Mouse (Mus musculus) heart, embryonic 11.5 days (tissue): ENCODE measurements around the gene Net1. TPM values are rescaled to one million over a fixed set of nuclear protein-coding genes. Genes with fewer than 3 reads are reported as not detected.
"Not testable (repeated sequence)": the region's sequence is repeated elsewhere in the genome, so short reads cannot be mapped to it uniquely, and the experiment has no call there.

ENCODE experiments used
- ATAC-seq: fragments of 200-750 bp; cut with Nextera tagmentation; replicated peaks from 2 replicates; pipeline ENCODE4 v1.8.0; 2017; ENCODE audit warnings: moderate library complexity; ENCODE audit not compliant: insufficient number of reproducible peaks, low FRiP score, low TSS enrichment
- H3K27ac ChIP-seq: fragments of 300-500 bp; sonication (generic); 2 replicates; pipeline ENCODE4 v1.5.1; 2014; ENCODE audit warnings: mild to moderate bottlenecking, low read depth, low read length
- H3K27me3 ChIP-seq: fragments of 300-500 bp; sonication (generic); 2 replicates; pipeline ENCODE4 v1.6.1; 2014; ENCODE audit warnings: mild to moderate bottlenecking, low read length, mixed read lengths; ENCODE audit not compliant: control insufficient read depth, insufficient read depth
- H3K36me3 ChIP-seq: fragments of 300-500 bp; sonication (generic); 2 replicates; pipeline ENCODE4 v1.6.1; 2014; ENCODE audit warnings: mild to moderate bottlenecking, low read length, moderate library complexity, mixed read lengths; ENCODE audit not compliant: control insufficient read depth, insufficient read depth
- H3K4me1 ChIP-seq: fragments of 300-500 bp; sonication (generic); 2 replicates; pipeline ENCODE4 v1.6.1; 2014; ENCODE audit warnings: low read length; ENCODE audit not compliant: control insufficient read depth, insufficient read depth
- H3K4me2 ChIP-seq: fragments of 300-500 bp; sonication (generic); 2 replicates; pipeline ENCODE4 v1.6.1; 2014; ENCODE audit warnings: mild to moderate bottlenecking, moderate library complexity
- H3K4me3 ChIP-seq: fragments of 300-500 bp; sonication (generic); 2 replicates; pipeline ENCODE4 v1.5.1; 2014; ENCODE audit warnings: low read depth, low read length
- H3K9ac ChIP-seq: fragments of 300-500 bp; sonication (generic); 2 replicates; pipeline ENCODE4 v1.6.1; 2014; ENCODE audit warnings: mild to moderate bottlenecking, low read depth, low read length, moderate library complexity
- H3K9me3 ChIP-seq: fragments of 300-500 bp; sonication (generic); replicated peaks from 2 replicates; pipeline ENCODE4 v1.6.1; 2016; ENCODE audit warnings: low read length; ENCODE audit not compliant: control insufficient read depth
- WGBS: fragments of 180-500 bp; shearing (Covaris S2); extraction: QIAGEN DNeasy Blood & Tissue Kit; methylation state at CpG from one replicate; pipeline ENCODE4 v1.1.7; 2014; ENCODE audit not compliant: insufficient replicate concordance; 5-methylcytosine and 5-hydroxymethylcytosine counted together
- polyA plus RNA-seq: library from polyadenylated mRNA; unstranded; fragments of >200 nt; fragmentation: Nextera tagmentation; extraction: Ambion mirVana; gene quantifications from 2 replicates; pipeline ENCODE4 v1.2.1, GENCODE M21; 2014

Gene Net1
- polyA plus RNA-seq, 1 experiment from 2014 or later: 47.9 TPM

- 73% methylated on average over 10 of the region's 10 CpGs for WGBS
- ATAC-seq: no peak
- Histone ChIP-seq H3K9ac (no peak overlapping the region), H3K4me3 (no peak overlapping the region), H3K4me2 (no peak overlapping the region), H3K27me3 (no peaks in the 10 kb centered on the region), H3K36me3 (no peaks in the 10 kb centered on the region), H3K4me1 (no peaks in the 10 kb centered on the region; the same call in 1 of the 2 replicates), H3K27ac (no peak overlapping the region), H3K9me3 (no peaks in the 10 kb centered on the region)
Measured at GRCm38 (mm10) chr13:3862922-3863580, 55.0 kb downstream of the Net1 start.

- Histone ChIP-seq H3K4me3 (no peak overlapping the region), H3K27ac (no peak overlapping the region), H3K27me3 (no peaks in the 10 kb centered on the region), H3K4me2 (no peak overlapping the region), H3K36me3 (no peaks in the 10 kb centered on the region), H3K4me1 (no peaks in the 10 kb centered on the region; the same call in 1 of the 2 replicates), H3K9ac (no peak overlapping the region), H3K9me3 (no peaks in the 10 kb centered on the region)
- ATAC-seq: no peak
- WGBS: 80% methylated on average over 3 of the region's 3 CpGs
Measured at GRCm38 (mm10) chr13:3862325-3862724, 55.7 kb downstream of the Net1 start.

- no peak for ATAC-seq
Measured at GRCm38 (mm10) chr13:3861251-3861650, 56.8 kb downstream of the Net1 start.

GRCm38 (mm10) chr13:3856252-3856651 is 61.8 kb downstream of the Net1 start:
- H3K4me3 ChIP-seq: no peak overlapping the region
- H3K4me1 ChIP-seq: no peaks in the 10 kb centered on the region; the same call in 1 of the 2 replicates
- H3K27ac ChIP-seq: no peak overlapping the region
- WGBS: 76% methylated on average over 1 of the region's 1 CpGs
- no peak overlapping the region for H3K4me2 ChIP-seq
- no peak overlapping the region for H3K9ac ChIP-seq
- H3K9me3 ChIP-seq: no peaks in the 10 kb centered on the region
- ATAC-seq: no peak
- H3K27me3 ChIP-seq: no peaks in the 10 kb centered on the region
- no peaks in the 10 kb centered on the region for H3K36me3 ChIP-seq

More at GRCm38 (mm10) chr13:3861251-3861650, 56.8 kb downstream of the Net1 start:
- H3K9ac ChIP-seq: no peak overlapping the region
- H3K36me3 ChIP-seq: no peaks in the 10 kb centered on the region
- no peaks in the 10 kb centered on the region for H3K27me3 ChIP-seq
- no peaks in the 10 kb centered on the region for H3K9me3 ChIP-seq
- H3K27ac ChIP-seq: no peak overlapping the region
- 80% methylated on average over 8 of the region's 8 CpGs for WGBS
- H3K4me1 ChIP-seq: no peaks in the 10 kb centered on the region; the same call in 1 of the 2 replicates
- no peak overlapping the region for H3K4me2 ChIP-seq
- no peak overlapping the region for H3K4me3 ChIP-seq

- H3K27ac ChIP-seq: no peak overlapping the region
Measured at GRCm38 (mm10) chr13:3854856-3855255, 63.2 kb downstream of the Net1 start.

GRCm38 (mm10) chr13:3853648-3854333 is 64.2 kb downstream of the Net1 start, which contains the start of gene Calm5:
Calm5 (plus strand) TSS chr13:3854173.
- not testable (repeated sequence) for H3K9ac ChIP-seq, H3K4me2 ChIP-seq, H3K27ac ChIP-seq, H3K4me1 ChIP-seq, H3K9me3 ChIP-seq, H3K36me3 ChIP-seq, H3K4me3 ChIP-seq, H3K27me3 ChIP-seq, ATAC-seq
- WGBS: 80% methylated on average over 3 of the region's 3 CpGs

More at GRCm38 (mm10) chr13:3854856-3855255, 63.2 kb downstream of the Net1 start:
- no peak overlapping the region for H3K4me2 ChIP-seq
- no peaks in the 10 kb centered on the region for H3K9me3 ChIP-seq
- no peaks in the 10 kb centered on the region for H3K27me3 ChIP-seq
- no peak overlapping the region for H3K4me3 ChIP-seq
- H3K4me1 ChIP-seq: no peaks in the 10 kb centered on the region; the same call in 1 of the 2 replicates
- ATAC-seq: no peak
- H3K36me3 ChIP-seq: no peaks in the 10 kb centered on the region
- no peak overlapping the region for H3K9ac ChIP-seq
- WGBS: 74% methylated on average over 2 of the region's 2 CpGs

GRCm38 (mm10) chr13:3850330-3850729 is 67.7 kb downstream of the Net1 start:
- Histone ChIP-seq H3K36me3 (no peaks in the 10 kb centered on the region), H3K27ac (no peak overlapping the region), H3K9ac (no peak overlapping the region), H3K4me2 (no peak overlapping the region), H3K4me1 (no peaks in the 10 kb centered on the region), H3K4me3 (no peak overlapping the region), H3K27me3 (no peaks in the 10 kb centered on the region), H3K9me3 (no peaks in the 10 kb centered on the region)
- WGBS: 86% methylated on average over 1 of the region's 1 CpGs
- ATAC-seq: no peak

GRCm38 (mm10) chr13:3840662-3841061 is 77.4 kb downstream of the Net1 start:
- H3K9me3 ChIP-seq, H3K36me3 ChIP-seq, H3K4me1 ChIP-seq, H3K27me3 ChIP-seq, H3K9ac ChIP-seq, H3K27ac ChIP-seq, H3K4me3 ChIP-seq, ATAC-seq, H3K4me2 ChIP-seq: not testable (repeated sequence)
